Mouse (Mus musculus) lung, adult 2 months (tissue): ENCODE data around the gene Cnbd2.

ENCODE experiments used
- CTCF ChIP-seq: fragments of 200-500 bp; IDR thresholded peaks from 2 replicates; pipeline ENCODE4 v1.5.1; 2011; ENCODE audit warnings: mild to moderate bottlenecking, low read length, control low read depth; ENCODE audit not compliant: insufficient read depth
- POLR2A ChIP-seq: fragments of 200-500 bp; IDR thresholded peaks from 2 replicates; pipeline ENCODE4 v1.6.1; 2011; ENCODE audit warnings: low read depth, mild to moderate bottlenecking, control low read depth, low read length, borderline replicate concordance; ENCODE audit errors: extremely low read depth

- TF ChIP-seq CTCF = no peak
- TF ChIP-seq POLR2A = no peak
Measured at GRCm38 (mm10) chr2:156370896-156371295, 58.8 kb downstream of the Cnbd2 start.
